Mouse (Mus musculus): ENCODE measurements around the gene Atg7. TPM values are rescaled to one million over a fixed set of nuclear protein-coding genes. Genes with fewer than 3 reads are reported as not detected.
A peak's percentile ranks its signal among the peaks of the same experiment; 100 is the strongest.

Atg7 gene
- total and polyA plus RNA-seq, 3 experiments = 11.1 to 15.7 (median 14.8) TPM

GRCm38 (mm10) chr6:114788663-114789062, 145.8 kb downstream of the Atg7 start:
- DNase-seq (ENCODE audit: extremely low read depth) = no peak
- Histone ChIP-seq H3K27me3 (replicated peaks) (no peaks in the 10 kb centered on the region), H3K36me3 (replicated peaks in 1 of 2; ENCODE audit: control insufficient read depth in 1 of 2, insufficient read depth in 1 of 2, low read length in 1 of 2) (no peaks in the 10 kb centered on the region), H3K79me2 (replicated peaks; ENCODE audit: control insufficient read depth, extremely low read depth, insufficient read depth, poor library complexity, severe bottlenecking) (no peaks in the 10 kb centered on the region), H3K9ac (ENCODE audit: insufficient read depth, low read depth) (no peak overlapping the region), H3K4me1 (ENCODE audit: control insufficient read depth in 1 of 2, insufficient read depth in 2 of 2) (peaks cover 35 to 84% of the 10 kb centered on the region in 2 experiments), H3K27ac (ENCODE audit: insufficient read depth, low read depth) (no peak overlapping the region), H3K4me3 (replicated peaks in 1 of 3; ENCODE audit: low read depth in 2 of 3, low read length in 2 of 3, poor library complexity in 1 of 3) (no peak overlapping the region), H3K4me2 (ENCODE audit: insufficient read depth, low read depth, poor library complexity, severe bottlenecking) (no peak overlapping the region), H3K9me3 (replicated peaks; ENCODE audit: low read length) (no peaks in the 10 kb centered on the region)
- in situ Hi-C loops (cut with MboI; ENCODE audit: low pct_ligation_motif_present, low pct_unique_long_range_greater_than_20kb, low sequenced_read_pairs) (no loop called here), dilution Hi-C loops (cut with MboI; ENCODE audit: extremely low pct_ligation_motif_present, extremely low pct_unique_long_range_greater_than_20kb, low sequenced_read_pairs) (no loop called here)
- TF ChIP-seq GABPA (IDR thresholded peaks at IDR 0.05; ENCODE audit: insufficient replicate concordance, low read depth, low read length) (no peak), CHD1 (IDR thresholded peaks at IDR 0.05; ENCODE audit: low read depth, low read length) (no peak), TBP (conservative IDR thresholded peaks at IDR 0.05; ENCODE audit: low read depth, low read length) (no peak), TCF12 (IDR thresholded peaks at IDR 0.05; ENCODE audit: low read depth, low read length) (peak; percentile 20; the same call in 1 of the 2 replicates), CTCF (conservative IDR thresholded peaks at IDR 0.05 in 1 of 2, IDR thresholded peaks at IDR 0.05 in 1 of 2; ENCODE audit: low read depth in 2 of 2, low read length in 2 of 2) (no peak), JUN (IDR thresholded peaks at IDR 0.05; ENCODE audit: insufficient read depth, low read depth, low read length) (no peak), BHLHE40 (IDR thresholded peaks at IDR 0.05; ENCODE audit: low read depth, low read length) (no peak), RCOR1 (conservative IDR thresholded peaks at IDR 0.05; ENCODE audit: low read depth, low read length) (no peak), HCFC1 (IDR thresholded peaks at IDR 0.05; ENCODE audit: low read depth, low read length) (no peak)

- Histone ChIP-seq H3K79me2 (replicated peaks; ENCODE audit: control insufficient read depth, extremely low read depth, insufficient read depth, poor library complexity, severe bottlenecking) (no peaks in the 10 kb centered on the region), H3K9me3 (replicated peaks; ENCODE audit: low read length) (no peaks in the 10 kb centered on the region), H3K36me3 (replicated peaks in 1 of 2; ENCODE audit: control insufficient read depth in 1 of 2, insufficient read depth in 1 of 2, low read length in 1 of 2) (peaks cover 0 to 3% of the 10 kb centered on the region in 2 experiments), H3K27ac (ENCODE audit: insufficient read depth, low read depth) (0 out of 2 replicates have a peak overlapping the region, but pooled peaks have one; percentile 16), H3K4me2 (ENCODE audit: insufficient read depth, low read depth, poor library complexity, severe bottlenecking) (peak overlapping the region; percentile 59; the same call in 1 of the 2 replicates), H3K4me3 (replicated peaks in 1 of 3; ENCODE audit: low read depth in 2 of 3, low read length in 2 of 3, poor library complexity in 1 of 3) (no peak overlapping the region), H3K27me3 (replicated peaks) (no peaks in the 10 kb centered on the region), H3K4me1 (ENCODE audit: control insufficient read depth in 1 of 2, insufficient read depth in 2 of 2) (peaks cover 35 to 74% of the 10 kb centered on the region in 2 experiments), H3K9ac (ENCODE audit: insufficient read depth, low read depth) (no peak overlapping the region)
- in situ Hi-C loops (cut with MboI; ENCODE audit: low pct_ligation_motif_present, low pct_unique_long_range_greater_than_20kb, low sequenced_read_pairs) = no loop called here
- DNase-seq (ENCODE audit: extremely low read depth) = peak; percentile 74
- dilution Hi-C loops (cut with MboI; ENCODE audit: extremely low pct_ligation_motif_present, extremely low pct_unique_long_range_greater_than_20kb, low sequenced_read_pairs) = no loop called here
- TF ChIP-seq JUN (IDR thresholded peaks at IDR 0.05; ENCODE audit: insufficient read depth, low read depth, low read length) (peak; percentile 53; the same call in 1 of the 2 replicates), TCF12 (IDR thresholded peaks at IDR 0.05; ENCODE audit: low read depth, low read length) (peak; percentile 52; the same call in 1 of the 2 replicates), ZC3H11A (IDR thresholded peaks at IDR 0.05; ENCODE audit: low read depth, low read length) (no peak), ZMIZ1 (IDR thresholded peaks at IDR 0.05; ENCODE audit: low read depth, low read length) (no peak), CTCF (conservative IDR thresholded peaks at IDR 0.05 in 1 of 2, IDR thresholded peaks at IDR 0.05 in 1 of 2; ENCODE audit: low read depth in 2 of 2, low read length in 2 of 2) (no peak), NELFE (IDR thresholded peaks at IDR 0.05; ENCODE audit: low read depth, low read length) (no peak), ETS1 (conservative IDR thresholded peaks at IDR 0.05; ENCODE audit: low read depth, low read length) (peak; percentile 55), PAX5 (IDR thresholded peaks at IDR 0.05; ENCODE audit: low read length) (no peak), ZKSCAN1 (IDR thresholded peaks at IDR 0.05; ENCODE audit: borderline replicate concordance, low read depth, low read length) (no peak), CHD2 (IDR thresholded peaks at IDR 0.05; ENCODE audit: low read length) (no peak), SMC3 (IDR thresholded peaks at IDR 0.05; ENCODE audit: low read depth, low read length) (no peak), GABPA (IDR thresholded peaks at IDR 0.05; ENCODE audit: insufficient replicate concordance, low read depth, low read length) (no peak), TBP (conservative IDR thresholded peaks at IDR 0.05; ENCODE audit: low read depth, low read length) (0 out of 2 replicates have a peak, but pooled peaks have one; percentile 65), MAZ (IDR thresholded peaks at IDR 0.05; ENCODE audit: low read depth, low read length) (peak; percentile 97), POLR2A (IDR thresholded peaks at IDR 0.05; ENCODE audit: low read depth, low read length) (no peak), MXI1 (IDR thresholded peaks at IDR 0.05; ENCODE audit: low read depth, low read length) (no peak), ELF1 (IDR thresholded peaks at IDR 0.05; ENCODE audit: low read depth, low read length) (no peak), MYC (IDR thresholded peaks at IDR 0.05; ENCODE audit: low read depth, low read length) (peak; percentile 58; the same call in 1 of the 2 replicates), RCOR1 (conservative IDR thresholded peaks at IDR 0.05; ENCODE audit: low read depth, low read length) (no peak), KAT2A (IDR thresholded peaks at IDR 0.05; ENCODE audit: insufficient replicate concordance, low read length) (no peak), E2F4 (IDR thresholded peaks at IDR 0.05; ENCODE audit: insufficient replicate concordance, low read depth, low read length) (no peak), EP300 (IDR thresholded peaks at IDR 0.05; ENCODE audit: low read length) (peak; percentile 70; the same call in 1 of the 2 replicates), POLR2AphosphoS2 (IDR thresholded peaks at IDR 0.05; ENCODE audit: low read depth, low read length) (no peak), UBTF (IDR thresholded peaks at IDR 0.05; ENCODE audit: low read depth, low read length) (no peak), IRF4 (IDR thresholded peaks at IDR 0.05; ENCODE audit: low read depth, low read length) (peak; percentile 77), HCFC1 (IDR thresholded peaks at IDR 0.05; ENCODE audit: low read depth, low read length) (no peak), JUND (conservative IDR thresholded peaks at IDR 0.05; ENCODE audit: low read depth, low read length) (peak; percentile 60; the same call in 1 of the 2 replicates), NRF1 (IDR thresholded peaks at IDR 0.05; ENCODE audit: low read depth, low read length) (no peak), USF2 (conservative IDR thresholded peaks at IDR 0.05; ENCODE audit: low read depth, low read length) (no peak)
These were observed 147.2 kb downstream of the Atg7 start for GRCm38 (mm10) chr6:114790084-114790483.
